Mouse (Mus musculus) lung, postnatal 10 days (tissue): ENCODE measurements around the gene Ly86.

Experiments used
- DNase-seq: peaks from one replicate; pipeline ENCODE4 v3.0.0; 2021

Gene Ly86

DNA sequence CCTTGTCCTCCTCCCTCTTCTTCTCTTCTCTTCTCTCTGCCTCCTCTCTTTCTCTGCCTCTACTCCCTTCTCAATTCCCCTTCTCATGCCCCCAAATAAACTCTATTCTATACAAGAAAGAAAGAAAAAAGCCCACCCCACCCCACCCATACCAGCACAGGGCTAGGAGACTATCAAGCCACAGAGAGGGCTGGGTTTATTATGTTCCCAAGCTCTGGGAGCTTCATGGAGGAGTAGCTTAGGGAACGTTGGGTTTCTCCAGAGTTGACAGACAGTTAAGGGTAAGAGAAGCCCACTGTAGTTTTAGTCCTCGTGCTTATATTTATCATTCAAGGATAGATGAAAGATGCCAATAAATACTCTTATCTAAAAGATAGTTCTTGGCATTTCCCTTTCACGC, 88.7 kb downstream of the Ly86 start:
- DNase-seq = no peak

DNA sequence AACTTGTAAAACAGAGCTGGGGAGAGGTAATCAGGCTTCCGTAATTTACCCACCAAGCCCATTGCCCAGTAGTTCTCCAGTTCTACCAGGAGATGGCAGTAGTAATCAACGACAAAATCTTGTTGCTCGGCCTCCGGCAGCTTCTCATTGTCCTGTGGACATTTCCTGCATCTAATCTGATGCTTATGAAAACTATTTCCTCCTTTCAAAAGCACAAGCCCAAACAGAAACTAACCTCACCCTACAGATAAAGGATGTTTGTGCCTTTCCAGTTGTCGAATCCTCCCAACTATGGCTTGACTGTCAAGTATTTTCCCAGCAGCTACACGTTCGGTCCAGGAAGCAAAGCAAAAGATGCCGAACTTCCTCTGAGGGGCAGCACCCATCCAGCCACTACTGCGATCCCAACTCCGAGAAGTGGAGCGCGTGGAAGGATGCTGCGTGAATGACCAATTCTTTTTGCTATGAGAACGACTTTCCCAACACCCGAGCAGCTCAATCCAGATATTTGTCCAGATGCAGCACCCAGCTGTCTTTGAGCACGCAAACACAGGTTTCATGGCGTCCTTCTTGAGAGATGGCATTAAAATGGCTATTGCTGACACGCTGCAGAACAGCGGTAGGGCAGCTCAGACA, 89.2 kb downstream of the Ly86 start:
- peak; percentile 91 for DNase-seq

DNA sequence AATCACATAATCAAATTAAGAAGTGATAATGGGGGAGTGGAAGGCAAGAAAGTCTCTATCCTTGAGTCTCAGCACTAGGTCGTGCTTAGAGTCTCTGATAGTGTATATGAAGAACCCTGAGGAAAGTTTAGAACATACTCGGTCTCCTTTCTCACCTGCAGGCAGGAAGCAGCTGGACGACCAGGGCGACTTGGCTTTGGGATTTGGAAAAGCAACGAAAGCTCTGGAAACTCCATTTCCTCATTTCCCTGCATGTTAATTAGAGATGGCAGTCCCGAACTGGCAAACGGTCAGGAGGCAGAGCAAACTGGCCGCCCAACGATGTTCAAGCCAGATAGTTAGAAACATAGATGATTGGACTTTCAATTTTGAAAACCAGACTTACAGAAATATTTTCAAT, 89.8 kb downstream of the Ly86 start:
- no peak for DNase-seq

DNA sequence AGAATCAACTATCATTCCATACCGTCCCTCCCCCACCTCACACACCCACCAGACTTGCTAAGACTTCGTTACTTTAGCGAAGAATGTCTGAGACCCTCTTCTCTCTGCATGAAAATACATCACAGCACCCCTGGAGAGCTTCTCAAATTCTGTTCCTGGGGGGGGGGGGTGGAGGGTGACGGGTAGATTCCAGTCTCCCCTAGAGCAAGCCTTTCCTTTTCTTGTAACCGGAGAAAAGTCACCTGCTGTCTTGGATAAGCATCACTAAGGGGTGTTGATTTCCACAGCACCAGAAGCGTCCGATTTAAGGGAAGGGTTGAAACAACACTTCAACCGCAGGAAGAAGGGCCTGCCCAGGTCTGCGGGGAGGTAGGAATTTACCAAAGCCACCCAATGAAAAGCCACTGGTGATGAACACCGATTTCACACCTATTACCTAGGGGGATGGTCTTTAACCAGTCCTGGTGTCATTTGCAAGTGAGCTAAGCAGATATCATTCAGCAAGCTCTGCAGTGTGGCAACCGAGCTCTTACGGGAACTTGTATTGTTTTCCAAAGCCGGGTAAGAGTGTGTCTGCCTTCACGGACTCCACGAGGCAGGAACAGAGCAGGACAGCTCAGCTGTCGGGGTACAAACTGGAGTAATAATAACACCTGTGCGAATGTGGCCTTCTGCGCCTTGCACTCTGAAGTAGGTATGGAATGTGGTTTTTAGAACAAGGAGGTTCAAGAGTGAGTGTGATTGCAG, 91.4 kb downstream of the Ly86 start:
- DNase-seq = no peak

DNA sequence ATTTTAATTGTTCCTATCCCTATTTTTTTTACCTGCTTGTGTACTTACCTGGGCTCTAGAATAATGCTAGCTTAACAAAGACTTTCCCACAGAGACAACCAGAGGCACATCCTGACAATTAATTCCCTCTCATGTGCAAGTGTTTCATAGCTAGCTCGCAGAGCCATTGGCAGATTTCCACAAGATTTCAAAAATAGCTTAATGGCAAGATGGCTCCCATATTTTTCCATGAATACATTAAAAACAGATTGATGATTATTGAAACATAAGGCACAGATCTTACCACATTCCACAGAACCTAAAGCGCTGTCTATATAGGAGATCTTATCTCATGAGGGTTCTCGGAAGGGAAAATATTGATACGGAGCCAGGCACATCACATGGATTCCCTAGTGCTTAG, 93.8 kb downstream of the Ly86 start:
- no peak for DNase-seq

DNA sequence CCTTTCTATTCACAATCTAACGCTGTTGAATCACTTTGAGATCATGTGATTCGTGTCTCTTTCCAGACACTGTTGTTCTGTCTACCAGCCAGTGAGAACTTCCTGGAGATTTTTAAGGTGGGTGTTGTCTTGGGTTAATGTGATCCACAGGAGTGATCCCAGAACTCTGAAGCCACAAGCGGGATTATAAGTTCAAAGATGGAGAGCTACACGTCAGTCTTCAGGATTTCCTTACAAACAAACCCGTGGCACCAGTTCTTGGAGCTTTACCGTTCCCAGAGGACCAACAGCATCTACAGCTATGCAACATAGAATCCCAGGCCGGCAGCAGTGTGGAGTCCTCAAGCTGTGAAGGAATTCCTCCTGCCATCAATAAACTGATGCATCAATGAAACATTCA, 94.5 kb downstream of the Ly86 start:
- DNase-seq = no peak

DNA sequence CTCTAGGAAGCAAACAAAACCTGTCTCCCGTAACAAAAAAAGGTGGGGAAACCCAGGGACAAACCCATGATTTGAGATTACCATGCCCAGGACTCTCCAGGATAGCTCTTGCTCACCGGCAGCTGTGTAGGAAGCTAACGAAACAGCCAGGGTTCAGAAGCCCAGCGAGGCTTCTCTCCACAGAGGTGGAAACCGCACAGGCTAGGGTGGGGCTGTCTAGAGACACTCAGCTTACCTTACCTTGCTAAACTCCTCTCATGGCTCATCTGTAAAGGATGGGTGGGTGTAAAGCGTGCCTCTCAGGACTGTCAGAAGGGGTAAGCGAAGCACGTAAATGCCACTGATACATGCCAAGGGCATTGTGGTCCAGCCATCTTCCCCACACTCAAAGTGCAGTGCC, 94.9 kb downstream of the Ly86 start:
- DNase-seq = no peak

DNA sequence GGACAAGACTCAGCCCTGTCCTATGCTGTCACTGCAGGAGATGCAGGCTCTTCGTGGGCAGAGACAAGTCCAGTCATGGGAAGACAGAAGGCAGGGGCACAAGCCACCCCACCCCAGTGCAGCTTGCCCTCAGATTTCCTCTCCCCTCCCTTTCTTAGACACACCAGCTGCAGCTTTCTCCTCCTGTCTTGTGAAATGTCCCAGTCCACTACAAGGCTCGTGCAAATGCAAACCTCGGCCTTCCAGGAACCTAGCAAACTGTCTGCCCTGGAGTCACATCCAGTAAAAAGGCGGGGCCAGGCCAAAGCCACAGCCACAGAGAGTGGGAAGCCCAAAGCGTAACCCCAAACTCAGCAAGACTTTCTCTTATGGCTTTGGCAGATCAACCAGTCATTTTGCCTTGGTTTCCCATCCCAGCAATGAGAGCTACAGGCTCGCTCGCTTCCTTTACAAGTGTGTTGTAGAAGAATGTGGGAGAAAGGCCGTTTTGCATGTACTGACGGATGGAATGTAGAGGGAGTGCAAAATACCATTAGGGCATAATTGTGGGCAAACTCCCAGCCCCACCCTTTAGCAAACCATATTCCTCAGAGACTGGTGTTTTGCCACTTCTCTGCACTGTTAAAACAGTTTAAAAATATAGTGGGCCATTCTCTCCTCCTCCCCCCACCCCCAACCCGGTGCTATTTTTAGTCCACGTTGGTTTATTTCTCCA, 95.7 kb downstream of the Ly86 start:
- peak; percentile 65 for DNase-seq

DNA sequence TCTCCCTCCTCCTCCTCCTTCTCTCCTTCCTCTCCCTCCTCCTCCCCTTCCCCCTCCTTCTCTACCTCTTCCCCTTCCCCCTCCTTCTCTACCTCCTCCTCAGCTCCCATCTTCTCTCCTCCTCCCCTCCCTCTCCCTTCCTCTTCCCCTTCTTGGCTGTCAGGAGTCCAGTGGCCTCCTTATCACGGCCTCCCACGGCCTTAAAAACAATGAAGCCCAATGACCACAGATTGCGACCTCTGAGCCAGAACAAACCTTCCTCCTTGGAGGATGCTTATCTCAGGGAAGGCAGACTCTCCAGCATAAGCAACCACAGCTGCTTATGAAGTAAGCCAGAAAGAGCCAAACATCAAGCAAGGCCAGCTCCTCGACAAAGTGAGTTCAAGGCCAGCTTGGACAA, 97.0 kb downstream of the Ly86 start:
- DNase-seq = no peak

DNA sequence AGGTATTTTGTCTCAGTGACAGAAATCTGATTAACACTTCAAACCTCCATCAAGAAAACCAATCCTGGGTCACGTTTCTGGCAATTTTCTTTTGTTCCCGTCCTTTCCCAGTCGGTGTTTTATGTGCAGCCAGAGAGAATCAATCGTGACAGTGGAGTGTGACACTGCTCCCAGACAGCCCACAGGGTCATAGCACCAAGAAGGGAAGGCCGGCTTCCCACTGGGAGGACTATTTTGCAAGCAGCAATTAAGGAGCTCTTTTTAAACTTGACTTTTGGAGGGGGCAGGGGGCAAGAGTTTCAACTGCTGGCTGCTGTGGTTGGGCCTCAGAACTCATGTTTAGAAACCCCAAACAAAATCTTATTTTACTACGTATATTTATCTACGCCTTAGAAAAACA, 97.5 kb downstream of the Ly86 start:
- peak; percentile 68 for DNase-seq

DNA sequence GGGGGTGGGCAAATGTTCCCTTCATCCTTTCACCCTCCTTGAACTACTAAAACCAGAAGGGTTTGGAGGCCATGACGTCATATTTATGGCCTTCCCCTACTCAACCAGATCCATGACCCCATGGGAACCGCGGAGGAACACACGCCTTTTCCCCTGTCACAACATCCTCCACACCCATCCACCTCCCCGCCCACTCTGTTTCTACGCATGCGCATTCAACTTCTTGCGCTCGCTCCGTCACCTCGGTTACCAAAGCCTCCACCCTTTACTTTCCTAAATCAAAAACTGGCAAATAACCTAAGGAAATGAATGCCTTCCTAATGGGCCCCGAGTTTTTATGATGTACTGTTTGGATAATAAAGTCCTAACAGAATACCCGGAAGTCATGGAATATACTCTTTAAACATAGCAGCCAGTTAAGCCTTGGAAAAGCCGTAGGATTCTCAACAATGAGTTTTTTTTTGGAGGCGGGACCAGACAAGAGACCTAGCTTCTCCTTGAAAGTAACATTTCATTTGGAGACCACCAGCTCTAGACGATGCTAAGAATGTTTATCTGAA, 101.8 kb downstream of the Ly86 start:
- peak; percentile 87 for DNase-seq

DNA sequence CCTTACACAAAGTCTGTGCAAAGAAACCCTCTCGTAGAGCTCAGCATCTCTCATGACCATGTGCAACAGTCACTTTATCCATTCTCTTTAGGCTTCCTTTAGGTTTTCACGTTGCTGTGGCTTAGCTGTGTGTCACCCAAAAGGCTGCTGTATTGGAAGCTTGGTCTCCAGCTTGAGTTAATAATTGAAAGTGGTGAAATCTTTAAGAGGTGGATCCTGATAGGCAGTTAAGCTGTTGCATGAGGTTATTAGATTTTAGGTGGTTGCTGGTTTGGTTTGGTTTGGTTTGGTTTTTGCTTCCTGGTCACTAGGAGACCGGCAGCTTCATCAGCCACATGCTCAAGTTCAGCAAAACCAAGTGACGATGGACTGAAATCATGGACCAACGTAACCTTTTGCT, 106.0 kb downstream of the Ly86 start:
- no peak for DNase-seq

DNA sequence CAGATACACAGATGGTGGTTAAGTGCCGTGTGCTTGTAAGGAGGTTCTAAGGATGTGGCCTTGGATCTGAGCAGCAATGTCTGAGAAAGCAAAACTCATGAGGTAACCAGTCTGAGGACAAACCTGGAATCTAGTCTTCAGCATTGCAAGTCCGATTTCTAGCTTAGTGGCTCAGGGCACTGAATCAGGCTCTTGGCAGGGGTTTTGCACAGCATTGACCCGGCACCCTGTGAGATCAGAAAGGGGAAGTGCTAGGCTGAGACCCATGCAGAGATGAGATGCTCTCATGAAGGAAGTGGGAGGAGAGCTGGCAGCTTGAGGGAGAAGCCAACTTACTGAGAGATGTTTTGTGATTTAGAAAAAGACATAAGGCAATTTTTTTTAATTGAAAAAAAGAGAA, 106.5 kb downstream of the Ly86 start:
- peak; percentile 75 for DNase-seq

DNA sequence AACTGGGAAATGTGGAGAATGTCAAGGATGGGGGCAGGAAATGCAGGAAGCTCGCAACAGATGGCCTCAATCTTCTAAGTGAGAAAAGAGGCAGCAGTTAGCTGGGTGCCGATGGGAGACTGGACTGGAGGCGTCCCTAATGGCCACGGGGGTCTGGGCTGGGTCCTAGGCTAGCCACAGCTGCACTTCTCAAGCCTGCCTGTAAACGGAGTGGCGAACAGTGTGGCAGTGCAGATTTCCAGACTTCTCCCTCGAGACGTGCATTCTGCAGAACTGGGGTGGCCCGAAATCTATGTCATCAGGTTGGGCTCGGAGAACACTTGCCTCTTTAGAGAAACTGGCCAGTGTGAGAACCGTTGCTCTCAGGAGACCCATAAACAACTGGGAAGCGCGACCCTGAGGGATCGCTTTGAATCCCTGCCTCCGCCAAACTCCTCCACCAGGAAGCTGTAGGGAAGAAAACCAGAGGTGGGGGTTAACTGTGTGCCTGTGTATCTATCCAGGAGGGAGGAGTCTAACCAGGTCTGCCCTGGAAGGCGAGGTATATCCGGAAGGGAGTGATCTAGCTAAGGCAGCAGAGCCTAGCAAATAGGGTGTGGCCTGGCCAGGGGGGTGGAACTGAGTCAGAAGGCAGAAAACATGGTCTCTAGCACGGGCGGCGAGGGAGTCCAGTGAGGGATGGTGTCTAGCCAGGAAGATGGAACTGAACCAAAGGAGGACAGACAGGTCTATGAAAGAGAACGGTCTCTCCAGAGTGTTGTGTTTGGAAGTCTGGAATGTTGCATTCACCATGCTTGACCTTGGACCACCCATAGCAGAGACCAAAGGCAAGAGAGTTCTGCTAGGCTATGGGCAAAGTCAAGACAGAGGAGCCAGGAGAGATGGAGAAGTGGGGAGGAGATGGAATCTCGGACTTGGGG, 107.3 kb downstream of the Ly86 start:
- DNase-seq = peak; percentile 83

DNA sequence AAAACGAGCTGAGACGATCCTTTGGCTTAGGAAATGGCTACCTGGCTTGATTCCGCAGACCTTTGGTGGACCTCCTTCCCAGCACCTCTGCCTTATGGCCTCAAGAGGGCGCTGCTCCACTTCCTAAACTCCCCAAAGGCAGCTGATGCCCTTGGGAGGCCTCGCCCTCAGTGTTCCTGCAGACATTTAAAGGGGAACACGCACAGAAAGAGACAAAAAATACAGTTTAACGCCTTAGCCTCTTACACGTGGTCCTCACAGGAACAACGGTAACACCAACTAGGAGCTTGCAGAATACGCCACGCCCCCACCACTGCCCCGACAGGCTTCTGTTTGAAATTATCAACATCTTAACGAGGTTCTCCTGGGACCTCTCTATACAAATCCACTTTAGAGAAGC, 108.2 kb downstream of the Ly86 start:
- DNase-seq = peak; percentile 93

DNA sequence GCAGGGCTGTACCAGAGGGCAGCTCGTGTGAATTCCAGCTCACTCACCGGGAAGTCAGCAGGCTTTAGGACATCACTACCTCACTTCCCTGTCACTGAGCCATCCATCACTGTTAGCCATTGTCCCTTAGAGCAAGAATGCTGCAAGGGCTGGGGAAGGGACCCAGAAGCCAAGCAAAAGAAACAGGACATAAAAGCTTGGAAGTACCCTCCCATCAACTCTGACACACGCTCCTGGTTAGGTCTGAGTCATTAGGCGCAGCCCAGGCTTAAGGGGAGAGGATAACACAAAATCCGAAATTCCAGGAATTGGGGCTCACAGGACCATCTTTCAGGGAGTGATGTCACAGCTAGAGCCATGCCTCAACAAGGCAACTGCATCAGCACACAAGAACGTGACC, 109.3 kb downstream of the Ly86 start:
- no peak for DNase-seq

DNA sequence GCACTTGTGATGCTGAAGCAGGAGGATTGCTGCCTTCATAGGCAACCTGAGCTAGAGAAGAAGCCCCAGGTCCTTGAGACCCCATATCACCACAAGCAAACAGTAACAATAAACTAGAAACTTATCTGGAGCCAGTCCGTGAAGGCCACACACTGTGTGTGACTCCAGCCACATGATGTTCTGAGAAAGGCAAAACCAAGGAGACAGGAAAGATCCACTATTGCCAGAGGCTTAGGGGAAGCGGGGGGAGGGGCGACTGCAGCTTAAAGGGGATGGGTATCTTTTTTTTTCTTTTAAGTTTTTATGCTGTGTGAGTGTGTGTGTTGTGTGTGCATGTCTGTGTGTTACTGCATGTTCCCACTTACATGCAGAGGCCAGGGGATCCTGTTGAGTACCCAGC, 110.6 kb downstream of the Ly86 start:
- no peak for DNase-seq

DNA sequence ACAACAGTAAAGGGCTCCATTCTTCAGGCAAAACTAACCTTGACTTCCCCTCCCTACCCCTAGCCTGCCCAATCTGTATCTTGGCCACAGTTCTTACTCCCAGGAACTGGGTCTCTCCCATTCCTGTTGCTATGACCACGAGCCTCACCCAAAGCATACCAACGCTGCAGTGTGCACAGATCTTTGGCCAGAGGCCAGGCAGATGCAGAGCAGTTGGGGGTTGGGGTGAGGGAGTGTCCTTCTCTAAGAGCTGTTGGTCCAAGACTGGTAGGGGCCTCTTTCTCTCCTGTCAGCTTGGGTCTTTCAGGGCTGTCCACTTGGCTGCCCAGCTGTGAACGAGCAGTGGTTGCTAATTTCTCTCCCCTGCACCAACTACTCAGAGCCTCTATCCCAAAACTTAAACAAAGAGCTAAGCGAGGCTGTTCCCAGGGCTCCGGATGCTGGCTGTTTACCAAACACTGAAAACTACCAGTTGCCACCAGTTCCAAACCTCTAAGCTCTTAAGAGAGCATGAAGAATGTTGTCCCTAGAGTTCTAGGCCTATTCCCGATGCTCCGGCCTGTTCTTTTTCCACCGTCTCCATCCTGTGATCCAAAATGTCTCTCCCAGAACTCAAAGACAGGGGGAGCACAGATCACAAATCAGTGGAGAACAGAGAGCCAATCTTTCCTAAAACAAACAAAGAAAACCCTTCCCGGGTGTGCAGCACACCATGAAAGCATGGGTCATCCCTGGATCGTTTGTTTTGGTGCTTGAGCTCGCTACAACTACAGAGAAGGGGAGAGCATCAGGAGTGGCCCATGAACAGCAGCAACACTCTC, 112.2 kb downstream of the Ly86 start:
- peak; percentile 94 for DNase-seq

DNA sequence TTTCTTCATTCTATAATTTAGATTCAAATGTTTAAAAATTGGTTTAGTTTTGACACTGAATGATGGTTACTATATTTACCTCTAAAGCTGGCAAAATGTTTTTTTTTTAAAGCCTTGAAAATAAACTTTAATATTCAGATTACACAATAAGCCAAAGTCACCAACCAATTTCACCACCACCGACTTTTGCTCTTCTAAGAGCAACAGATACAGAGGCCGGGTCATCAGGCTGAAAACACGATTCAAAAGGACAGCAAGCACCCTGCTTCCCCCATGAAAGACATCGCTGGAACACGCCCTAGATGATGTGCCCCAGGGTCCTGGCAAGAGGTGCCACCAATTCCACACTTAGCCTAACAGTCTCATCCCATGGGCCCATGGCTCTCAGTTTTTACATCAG, 113.5 kb downstream of the Ly86 start:
- DNase-seq = no peak

DNA sequence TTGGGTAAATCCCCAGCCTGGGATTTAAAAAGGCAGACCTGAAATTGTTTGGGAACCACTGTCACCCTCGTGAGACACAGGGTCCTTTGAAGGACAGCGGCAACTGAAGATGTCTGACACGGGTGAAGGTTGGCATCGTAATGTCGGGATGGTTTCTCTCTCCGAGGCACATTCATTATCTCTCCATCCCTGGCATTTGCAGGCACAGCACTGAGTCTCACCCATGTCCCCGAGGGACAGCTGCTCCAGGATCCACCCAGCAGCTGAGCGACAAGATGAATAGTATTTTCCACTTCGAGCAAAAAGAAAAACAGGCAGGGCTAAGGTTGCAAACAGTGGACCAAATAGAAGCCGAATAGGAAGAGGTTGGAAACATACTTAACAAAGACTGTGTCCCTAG, 114.0 kb downstream of the Ly86 start:
- no peak for DNase-seq

DNA sequence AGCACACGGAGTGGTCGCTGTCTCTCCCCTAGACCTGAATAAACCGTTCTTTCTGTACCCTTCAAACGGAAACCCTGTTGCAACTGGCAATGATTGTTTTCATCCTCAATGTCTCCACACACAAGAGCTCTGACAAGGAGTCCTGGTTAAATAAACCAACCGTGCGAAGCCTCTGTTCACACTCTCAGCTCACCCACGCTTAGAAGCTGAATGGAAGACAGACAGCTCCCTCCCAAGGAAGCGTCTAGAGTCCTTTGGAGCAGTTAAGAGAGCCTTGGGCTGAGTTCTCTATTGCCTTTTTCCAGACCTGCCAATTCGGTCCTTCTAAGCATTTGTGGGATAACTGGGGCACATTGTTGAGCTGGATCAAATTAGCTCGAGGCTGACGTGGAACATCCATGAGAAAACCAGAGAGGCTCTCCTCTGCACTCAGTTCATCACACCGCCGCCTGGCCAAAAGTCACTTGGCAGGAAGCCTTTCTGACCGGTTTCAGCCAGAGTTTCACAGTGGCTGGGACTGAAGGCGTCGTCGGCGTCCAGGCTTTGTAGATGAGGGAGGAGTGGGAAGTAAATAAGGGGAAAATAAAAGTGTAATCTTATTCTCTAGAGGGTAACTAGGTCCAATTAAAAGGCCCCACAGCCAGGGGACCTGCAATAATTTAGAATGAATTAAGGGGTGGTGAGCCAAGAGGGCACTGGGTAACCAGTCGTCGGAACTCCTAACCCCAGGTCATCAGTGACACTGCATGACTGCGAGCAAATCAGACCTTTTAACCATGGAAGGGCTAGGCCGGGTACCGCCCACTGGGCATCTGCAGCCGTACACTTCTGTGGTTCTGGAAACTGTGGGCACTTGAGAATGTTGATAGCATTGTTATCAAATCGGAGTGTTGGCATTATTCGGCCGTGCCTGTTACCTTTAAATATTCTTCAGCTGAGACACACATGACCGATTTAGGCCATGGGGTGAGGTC, 115.2 kb downstream of the Ly86 start:
- DNase-seq = peak; percentile 93
